Mouse (Mus musculus) neural tube, embryonic 10.5 days (tissue): ENCODE measurements around the gene Bud31.
A peak's percentile ranks its signal among the peaks of the same experiment; 100 is the strongest.
"Not testable (repeated sequence)": the region's sequence is repeated elsewhere in the genome, so short reads cannot be mapped to it uniquely, and the experiment has no call there.

Experiments used
- DNase-seq: peaks from one replicate; pipeline ENCODE4 v3.0.0-alpha.2; 2017; ENCODE audit warnings: low spot score; ENCODE audit errors: extremely low spot score

Bud31 gene

DNA sequence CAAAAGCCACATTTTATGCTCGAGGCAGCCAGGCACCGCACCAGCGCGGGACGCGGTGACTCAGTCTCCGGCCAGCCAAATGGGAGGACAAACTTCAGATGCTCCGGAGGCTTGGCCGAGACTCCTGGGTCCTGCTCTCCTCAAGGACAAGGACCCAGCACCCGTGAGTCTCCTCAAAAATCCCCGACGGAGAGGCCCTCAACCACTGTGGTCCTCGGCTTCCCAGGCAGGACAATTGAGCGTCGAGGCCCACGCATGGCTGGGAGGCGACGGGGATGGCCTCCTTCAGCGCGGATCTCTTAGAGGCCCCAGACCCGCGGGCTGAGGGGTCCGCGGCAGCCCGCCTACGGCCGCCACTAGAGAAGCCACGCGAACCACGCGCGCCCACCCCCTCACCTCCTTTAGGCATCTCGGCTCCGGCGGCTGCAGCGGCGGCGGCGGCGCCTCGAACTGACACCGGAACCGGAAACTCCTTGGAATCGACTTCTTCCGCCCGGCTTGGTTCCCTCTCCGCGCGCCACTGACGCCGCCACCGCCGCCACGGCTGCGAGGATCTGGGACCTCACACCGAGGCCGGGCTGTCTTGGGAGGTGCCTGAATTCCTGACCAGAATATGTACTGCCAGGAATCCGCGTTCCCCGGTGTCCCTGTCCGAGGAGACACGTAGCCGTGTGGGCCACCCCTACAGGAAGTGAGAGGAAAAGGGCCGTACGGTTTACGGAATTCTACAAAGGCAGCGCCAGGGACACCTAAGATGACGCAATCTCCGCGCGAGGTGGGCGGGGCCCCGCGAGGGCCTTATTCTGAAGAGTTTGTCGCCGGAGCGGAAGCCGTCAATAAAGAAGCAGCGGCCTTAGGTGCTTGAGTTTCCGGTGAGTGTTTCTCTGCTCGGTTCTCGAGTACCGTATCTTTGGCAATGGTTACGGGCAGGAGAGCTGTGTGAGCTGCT, at the start of gene Bud31, which contains the start of gene Pdap1:
Bud31 (plus strand) TSS at position 792 of the 949 bp plus-strand sequence.
Pdap1 (minus strand) TSS at position 668 of the 949 bp plus-strand sequence.
- DNase-seq: peak; percentile 96

DNA sequence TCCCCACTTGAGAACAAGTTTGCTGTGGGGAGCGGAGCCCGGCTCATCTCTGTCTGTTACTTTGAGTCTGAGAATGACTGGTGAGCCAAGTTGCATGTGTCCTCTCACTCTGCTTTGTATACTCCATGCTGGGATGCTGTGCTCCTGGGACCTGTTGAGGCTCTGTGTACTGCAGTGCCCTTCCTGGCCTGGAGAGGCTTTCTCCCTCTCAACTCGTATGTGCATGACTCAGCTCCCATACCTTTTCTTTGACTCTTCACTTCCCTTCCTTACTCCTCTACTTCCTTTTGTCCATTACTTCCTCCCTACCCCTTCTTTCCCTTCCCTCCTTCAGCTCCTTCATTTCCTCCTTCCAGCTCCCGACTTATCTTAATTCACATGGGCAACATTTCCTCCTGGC, 44.0 kb upstream of the Bud31 start:
- DNase-seq: no peak

DNA sequence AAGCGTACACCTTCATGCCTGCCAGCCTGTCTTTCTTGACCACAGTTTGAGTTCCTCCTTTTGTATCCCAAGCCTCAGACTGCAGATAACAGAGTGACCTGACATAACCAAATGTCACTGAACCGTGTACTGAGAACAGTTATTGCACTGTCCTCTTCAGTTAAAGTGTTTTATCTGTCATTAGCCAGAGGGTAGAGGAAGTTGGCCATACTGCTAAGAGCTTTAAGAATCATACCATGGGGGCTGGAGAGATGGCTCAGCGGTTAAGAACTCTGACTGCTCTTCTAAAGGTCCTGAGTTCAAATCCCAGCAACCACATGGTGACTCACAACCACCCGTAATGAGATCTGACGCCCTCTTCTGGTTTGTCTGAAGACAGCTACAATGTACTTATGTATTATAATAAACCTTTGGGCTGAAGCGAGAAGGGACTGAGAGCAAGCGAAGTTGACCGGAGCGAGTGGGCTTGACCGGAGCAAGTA, 41.8 kb upstream of the Bud31 start:
- no peak for DNase-seq

DNA sequence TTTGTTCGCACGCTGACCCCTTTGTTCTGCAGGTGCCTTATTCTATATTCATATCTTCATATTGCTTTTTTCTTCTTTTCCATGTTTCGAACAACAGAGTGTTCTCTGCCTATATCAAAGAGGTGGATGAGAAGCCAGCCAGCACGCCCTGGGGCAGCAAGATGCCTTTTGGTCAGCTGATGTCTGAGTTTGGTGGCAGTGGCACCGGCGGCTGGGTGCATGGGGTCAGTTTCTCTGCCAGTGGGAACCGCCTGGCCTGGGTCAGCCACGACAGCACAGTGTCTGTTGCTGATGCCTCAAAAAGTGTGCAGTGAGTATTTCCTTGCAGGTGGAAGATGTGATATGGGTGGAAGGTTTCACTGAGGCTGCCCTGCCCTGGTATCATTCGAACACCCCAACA, 39.2 kb upstream of the Bud31 start:
- no peak for DNase-seq

DNA sequence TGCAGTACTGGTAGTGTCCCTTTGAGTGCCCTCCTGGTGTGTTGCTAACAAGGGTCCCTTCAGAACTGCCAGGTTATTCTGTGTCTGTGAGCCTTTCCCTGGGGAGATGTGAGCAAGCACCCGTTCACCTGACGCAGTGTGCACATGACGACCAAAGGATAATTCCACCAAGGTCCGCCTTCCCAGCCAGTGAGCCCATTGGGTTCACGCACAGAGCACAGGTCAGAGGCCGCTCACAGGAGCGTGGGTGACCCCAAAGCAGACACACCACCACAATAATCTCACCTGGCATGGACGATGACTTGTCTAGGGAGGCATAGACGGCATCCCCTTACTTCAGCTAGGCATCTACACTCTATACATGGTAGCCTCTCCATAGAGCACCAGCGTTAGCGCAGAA, 38.7 kb upstream of the Bud31 start:
- not testable (repeated sequence) for DNase-seq

DNA sequence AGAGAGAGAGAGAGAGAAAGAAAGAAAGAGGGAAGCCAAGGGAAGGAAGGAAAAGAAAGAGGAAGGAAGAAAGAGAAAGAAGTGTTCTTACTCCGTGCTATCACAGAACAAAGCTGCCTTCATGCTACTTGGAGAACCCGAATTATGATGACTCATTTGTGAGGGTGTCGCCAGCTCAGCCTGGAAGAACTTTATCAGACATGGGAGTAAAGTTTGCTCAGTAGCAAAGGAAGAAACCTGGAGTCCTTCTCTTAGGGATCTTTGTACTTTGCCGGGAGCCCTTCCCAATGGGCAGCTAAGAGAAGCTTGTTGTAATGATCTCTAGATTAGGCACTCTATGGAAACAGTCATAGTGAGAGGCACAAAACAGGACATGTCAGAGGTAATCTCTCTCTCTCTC, 37.5 kb upstream of the Bud31 start:
- DNase-seq: no peak

DNA sequence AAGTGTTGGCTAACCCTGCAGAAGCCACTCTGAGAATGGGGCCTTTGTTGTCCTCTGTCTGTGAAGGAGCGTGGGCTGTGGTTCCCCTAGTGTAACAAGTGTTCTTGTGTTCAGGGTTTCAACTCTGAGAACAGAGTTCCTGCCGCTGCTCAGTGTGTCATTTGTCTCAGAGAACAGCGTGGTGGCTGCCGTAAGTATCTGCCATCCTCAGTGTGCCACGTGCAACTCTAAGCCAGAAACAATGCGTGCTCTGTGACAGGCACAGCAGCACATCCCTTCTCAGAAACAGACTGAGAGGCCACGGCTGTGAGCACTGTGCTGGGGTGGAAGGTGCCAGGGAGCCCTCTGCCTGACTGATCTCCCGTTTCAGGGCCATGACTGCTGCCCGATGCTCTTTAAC, 35.8 kb upstream of the Bud31 start:
- no peak for DNase-seq

DNA sequence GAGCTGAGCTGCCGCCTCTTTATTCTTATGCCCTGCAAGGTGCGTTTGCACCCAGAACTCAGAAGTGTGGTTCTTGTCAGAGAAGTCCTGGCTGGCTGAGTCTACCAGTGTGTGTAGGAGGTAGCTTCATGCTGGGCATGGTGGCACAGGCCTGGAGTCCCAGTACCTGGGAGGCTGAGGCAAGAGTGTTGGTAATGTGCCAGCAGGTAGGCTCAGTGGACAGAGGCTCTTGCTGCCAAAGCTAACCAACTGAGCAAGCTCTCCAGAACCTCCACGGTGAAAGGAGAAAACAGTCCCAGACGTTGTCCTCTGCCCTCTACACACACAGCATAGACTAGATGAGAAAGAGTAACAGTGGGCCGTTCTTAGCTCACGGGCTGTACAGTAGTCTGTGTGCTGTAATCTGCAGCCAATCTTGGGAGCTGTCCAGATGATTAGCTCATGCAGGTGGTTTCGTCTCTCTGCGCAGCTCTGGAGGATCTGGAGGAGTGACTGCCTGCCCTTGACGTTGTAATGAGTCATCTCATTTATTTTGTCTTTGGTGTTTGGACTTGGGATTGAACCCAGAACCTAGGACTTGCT, 34.4 kb upstream of the Bud31 start:
- no peak for DNase-seq

DNA sequence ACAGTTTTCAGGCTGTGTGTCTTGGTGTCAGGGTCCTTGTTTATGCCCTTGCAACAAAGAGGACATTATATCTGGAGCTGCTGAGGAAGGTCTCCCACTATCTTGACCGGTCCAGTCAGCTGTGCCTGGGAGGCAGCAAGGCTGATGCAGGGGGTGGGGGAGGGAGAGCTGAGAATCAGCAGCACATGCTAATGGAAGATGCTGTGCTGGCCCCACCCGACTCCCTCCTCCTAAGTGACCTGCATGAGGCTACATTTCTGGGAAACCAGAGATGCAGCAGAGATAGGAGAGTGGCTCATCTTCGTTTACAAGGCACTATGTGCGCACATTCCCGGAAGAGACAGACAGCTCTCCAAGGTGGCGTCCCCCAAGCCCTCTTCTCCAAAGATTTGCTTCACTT, 29.8 kb upstream of the Bud31 start:
- no peak for DNase-seq

DNA sequence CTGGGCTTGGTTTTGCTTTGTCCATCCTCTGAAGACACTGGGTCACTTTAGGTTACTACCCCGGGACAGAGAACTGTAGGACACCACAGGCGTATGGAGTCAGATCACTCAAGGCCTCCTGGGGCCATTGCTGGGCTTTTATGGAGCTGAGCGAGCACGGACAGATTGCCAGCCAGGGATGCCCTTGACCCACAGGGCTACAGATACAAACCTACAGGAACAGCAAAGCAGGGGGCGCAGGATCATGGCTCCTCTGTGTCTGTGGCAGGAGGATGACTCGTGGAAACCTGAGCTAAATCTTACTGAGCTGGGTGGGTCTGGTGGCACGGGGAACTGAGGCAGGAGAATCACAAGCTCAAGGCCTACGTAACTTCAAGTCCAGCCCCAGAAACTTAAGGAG, 27.6 kb upstream of the Bud31 start:
- DNase-seq: no peak

DNA sequence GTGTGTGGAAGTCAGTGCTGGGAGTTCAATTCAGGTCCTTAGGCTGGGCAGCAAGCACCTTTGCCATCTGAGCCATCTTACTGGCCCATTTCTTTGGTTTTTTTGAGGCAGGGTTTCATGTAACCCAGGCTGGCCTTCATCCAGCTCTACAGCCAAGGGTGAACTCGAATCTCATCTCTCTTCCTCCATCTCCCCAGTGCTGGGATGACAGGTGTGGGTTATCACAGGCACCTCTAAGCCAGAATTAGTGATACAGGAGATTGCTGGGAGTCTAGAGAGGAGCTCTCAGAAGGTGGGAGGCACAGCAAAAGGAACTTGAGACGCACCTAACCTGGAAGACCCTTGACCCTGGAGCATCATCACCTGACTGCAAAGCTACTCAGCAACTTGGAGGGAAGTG, 26.7 kb upstream of the Bud31 start:
- DNase-seq: no peak

DNA sequence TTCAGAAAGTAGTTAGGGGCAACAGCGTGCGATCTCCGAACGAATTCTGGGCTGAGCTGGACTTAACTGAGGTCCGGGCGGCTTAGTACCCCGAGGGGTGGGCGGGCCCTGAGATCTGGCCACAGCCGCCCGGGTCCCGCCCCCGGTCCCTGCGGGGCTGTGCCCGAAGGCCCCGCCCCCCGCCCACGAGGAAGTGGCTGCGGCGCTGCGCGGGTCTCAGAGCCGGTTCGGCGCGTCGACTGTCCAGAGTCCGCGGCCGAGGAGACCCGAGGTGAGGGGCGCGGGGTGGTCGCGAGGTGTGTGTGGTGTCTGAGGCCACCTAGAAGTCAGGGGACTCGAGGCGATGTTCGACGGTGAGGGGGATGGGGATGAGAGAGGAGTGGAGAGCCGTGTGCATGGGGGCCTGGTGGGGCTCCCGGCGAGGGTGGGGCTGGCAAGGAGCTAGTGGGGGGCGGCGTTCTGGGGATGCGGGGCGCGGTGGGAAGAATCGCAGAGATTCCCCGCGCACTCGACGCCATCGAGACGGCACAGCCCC, 26.0 kb upstream of the Bud31 start, which contains the start of gene Arpc1b:
Arpc1b (plus strand) TSS at position 145 of the 535 bp plus-strand sequence.
- peak; percentile 49 for DNase-seq

DNA sequence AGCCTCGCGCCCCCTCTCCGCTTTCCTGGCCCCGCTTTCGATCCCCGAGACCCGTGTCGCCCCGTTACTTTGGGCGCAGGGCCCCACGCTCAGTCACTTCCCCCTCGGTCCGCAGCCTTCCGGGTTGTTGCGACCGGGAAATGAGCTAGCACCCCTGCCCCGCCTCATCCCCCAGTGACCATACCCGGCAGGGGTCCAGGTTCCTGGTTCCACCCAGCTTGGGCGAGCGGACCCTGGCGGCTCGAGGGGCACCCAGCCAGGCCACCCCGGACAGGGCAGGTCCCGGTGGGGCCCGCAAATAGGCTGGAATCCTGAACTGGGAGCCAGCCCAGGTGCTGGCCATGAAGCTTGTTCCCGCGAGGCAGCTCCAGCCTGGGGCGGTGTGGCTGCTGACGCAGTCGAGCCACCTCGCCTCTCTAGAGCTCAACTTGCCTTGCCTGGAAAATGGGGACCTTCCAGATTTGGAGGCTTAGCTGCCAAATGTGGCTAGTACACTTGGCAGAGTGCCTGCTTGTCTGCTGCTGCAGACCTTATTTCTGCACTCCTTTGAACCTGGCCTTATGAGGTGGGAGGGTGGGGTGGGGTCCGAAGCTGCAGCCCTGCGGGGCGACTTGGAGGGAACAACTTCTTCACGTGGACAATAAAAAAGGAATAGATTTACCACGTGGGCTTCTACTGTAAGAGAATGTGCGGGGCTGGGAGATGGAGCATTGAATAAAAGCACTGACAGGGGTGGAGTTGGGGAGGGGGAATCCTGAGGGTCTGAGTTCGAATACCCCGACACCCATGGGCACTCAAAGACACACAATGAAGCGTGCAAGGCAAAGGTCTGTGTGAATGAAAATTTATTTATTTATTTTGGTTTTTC, 25.3 kb upstream of the Bud31 start:
- DNase-seq: peak; percentile 43

DNA sequence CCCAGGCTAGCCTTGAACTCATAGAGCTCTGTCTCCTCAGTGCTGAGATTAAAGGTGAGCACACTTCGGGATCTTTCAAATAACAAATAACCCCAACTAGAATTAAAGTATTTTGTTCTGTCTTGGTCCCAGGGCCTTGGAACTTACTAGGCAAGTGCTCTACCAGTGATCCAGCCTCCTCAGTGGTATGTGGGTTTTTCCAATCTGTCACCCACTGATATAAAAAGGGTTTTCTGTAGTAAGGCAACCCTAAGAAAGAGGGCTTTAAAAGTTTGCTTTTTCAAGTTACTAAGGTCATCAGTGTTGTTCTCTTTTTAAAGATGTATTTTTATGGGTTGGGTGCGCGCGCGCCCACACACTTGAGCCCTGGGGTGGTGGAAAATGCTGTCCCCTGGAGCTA, 24.4 kb upstream of the Bud31 start:
- DNase-seq: no peak

DNA sequence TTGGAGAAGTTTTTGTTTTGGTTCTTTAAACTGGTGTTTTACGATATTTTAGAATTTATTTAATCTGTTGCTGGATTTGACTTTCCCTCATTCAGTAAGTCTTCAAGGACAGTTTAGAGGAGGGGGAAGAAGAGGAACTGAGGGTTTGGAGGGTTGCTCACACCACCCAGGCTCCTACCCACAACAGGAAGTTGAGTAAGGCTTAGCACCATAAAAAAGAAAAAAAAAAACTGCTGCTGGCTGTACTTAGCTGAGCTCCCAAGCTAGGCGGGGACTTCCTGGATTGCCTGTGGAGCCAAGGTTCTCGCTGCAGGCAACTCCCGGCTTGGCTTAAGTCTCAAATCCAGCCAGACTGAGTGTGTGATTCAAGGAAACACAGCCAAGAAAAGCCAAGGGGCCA, 23.8 kb upstream of the Bud31 start:
- DNase-seq: no peak

DNA sequence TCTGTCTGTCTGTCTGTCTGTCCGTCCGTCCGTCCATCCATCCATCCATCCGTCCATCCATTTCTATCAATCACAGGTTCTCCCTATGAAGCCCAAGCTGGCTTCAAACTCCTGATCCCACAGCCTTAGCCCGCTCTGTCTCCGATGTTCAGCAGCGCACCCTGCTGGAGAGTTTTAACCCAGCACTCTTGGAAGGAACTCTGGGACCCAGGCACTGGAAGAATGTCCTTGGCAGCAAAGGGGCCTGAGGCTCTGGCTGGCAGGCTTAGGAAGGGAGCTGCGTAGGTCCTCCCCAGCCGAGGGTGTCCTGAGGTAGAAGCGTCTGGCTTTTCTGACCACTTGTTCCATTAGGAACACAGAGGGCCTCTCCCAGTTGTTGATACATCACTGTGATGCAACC, 23.2 kb upstream of the Bud31 start:
- DNase-seq: peak; percentile 49

DNA sequence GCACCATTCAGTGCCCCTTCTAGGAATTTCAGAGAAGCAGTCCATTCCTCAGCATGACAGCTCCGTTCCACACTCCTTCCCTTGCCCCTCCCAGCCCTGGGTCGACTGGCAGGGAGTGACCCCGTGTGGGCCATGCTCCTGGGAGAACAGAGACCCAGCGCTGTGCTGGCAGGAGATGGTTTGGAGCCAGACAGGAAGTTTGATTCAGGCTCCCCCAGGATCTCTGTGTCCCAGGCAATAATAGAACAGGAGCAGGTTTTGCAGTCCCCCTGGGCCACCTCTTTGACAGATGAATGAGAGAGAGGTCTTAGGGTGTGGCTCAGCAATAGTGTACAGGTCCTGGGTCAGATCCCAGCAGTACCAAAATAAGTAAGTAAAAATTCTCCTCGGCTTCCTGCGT, 22.2 kb upstream of the Bud31 start:
- DNase-seq: no peak

DNA sequence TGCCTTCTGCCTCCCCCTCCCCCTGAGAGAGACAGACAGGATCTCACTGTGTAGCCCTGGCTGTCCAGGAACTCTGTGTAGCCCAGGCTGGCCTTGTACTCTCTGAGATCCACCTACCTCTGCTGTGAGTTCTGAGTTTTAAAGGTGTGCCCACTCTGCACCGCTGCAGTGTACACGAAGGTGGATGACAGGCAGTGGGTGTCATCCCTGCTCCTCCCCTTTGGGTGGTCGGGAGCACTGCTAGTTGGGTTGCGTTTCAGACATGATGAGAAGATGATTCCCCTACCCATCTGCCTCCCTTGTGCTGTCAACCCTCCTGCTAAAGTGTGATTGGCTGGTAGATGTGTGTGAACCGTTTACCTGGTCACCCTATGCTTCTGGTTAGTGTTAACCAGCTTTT, 21.7 kb upstream of the Bud31 start:
- no peak for DNase-seq

DNA sequence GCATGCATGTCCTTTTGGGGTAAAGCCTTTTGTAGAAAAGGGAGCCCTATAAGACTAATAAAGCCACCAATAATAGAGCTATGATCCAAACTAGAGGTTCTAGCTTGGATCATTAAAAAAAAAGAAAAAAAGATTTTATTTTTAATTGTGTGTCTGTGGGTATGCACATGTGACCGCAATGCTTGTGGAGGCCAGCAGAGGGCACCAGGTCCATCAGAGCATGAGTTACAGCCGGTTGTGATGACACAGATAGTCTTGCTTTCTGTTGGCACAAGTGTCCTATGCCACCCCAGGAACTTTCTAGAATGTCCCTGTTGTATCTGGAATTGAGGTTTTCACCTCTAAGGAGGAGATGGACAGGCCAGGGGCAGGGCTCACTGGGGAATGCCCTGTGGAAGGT, 20.8 kb upstream of the Bud31 start:
- no peak for DNase-seq

DNA sequence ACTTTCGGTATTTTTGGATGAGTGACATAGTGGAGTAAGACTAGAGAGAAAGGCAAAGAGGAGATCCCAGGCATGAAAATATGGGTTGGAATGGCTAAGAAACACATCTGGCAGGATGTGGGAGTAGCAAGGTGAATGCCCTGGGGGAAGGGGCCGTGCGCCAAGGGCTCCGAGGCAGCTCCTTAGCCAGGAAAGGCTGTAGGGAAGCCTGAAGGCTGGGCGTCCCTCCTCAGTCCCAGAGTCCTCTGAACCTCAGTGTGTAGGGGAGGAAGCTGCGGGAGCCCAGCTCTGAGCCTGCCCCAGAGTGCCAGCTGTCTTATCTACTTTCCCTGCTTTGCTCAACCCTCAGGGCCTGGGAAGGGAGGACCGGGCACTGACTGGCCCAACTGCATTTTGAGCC, 19.2 kb upstream of the Bud31 start:
- no peak for DNase-seq

DNA sequence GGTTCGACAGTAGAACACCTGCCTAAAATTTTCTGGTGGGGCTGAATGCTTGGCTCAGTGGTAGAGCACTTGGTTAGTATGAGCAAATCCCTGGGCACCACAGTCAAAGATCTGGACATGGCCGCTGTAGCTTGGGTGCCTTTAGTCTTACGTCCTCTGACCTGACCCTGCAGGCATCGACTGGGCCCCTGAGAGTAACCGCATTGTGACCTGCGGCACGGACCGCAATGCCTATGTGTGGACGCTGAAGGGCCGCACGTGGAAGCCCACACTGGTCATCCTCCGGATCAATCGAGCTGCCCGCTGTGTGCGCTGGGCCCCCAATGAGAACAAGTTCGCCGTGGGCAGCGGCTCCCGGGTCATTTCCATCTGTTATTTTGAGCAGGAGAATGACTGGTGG, 16.8 kb upstream of the Bud31 start:
- DNase-seq: no peak
